Mouse (Mus musculus) retina, embryonic 14.5 days (tissue): ENCODE measurements around the gene Spg20.

Experiments
- DNase-seq: peaks from one replicate; pipeline ENCODE4 v3.0.0-alpha.2; 2015; ENCODE audit warnings: low spot score

Gene Spg20

DNA sequence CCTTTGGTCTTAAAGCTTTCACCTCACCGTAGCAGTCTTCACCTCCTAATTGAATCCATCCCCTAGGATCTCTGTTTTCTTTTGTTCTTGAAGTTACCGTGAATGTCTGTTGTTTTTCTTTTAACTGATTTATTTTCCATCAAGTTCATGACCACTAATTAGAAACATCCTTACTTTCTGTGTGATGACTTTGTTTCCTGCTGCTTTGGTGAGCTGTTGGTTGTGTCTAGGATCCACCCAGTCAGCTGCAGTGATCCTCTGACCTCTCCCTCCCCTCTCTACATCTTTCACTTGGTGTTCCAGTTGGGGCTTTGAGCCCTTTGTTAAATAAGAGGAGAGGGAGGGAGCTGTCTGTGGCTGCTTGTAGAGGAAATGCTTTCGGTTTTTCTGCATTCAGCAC lies 36.2 kb downstream of the Spg20 start:
- no peak for DNase-seq

DNA sequence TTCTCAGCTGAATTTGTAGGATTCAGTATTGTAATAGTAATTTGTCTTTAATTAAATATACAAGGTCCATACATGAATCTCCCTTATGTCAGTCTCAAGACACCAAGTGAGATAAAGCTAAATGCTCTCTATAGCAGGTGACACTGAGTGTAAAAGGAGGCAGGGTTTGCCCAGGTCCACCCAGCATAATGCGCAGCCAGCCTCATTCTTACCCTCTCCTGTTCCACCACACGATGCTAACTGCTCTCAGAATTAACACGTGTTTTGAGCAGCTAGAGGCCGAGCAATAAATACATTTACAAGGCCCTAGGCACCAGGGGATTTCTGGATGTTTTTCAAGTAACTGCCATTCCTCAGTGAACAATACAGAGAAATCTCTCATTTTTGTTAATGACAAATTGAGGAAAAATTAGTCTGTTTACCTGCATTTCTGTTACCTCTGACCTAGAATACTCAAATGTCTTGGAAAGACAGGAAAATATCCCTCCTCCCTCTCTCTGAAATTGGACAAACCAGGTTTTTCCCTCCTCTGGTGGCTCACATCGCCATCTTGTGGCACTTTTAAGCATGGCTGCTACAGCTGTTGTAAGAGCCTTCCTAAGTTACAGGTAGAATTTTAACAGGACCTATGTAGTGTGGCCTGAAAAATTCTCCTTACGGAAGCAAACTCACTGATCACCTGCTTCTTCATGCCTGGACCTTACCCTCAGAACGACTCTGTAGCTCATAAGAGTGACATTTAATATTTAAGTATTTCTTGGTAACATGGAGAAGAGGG lies 39.9 kb downstream of the Spg20 start:
- peak; percentile 82 for DNase-seq

DNA sequence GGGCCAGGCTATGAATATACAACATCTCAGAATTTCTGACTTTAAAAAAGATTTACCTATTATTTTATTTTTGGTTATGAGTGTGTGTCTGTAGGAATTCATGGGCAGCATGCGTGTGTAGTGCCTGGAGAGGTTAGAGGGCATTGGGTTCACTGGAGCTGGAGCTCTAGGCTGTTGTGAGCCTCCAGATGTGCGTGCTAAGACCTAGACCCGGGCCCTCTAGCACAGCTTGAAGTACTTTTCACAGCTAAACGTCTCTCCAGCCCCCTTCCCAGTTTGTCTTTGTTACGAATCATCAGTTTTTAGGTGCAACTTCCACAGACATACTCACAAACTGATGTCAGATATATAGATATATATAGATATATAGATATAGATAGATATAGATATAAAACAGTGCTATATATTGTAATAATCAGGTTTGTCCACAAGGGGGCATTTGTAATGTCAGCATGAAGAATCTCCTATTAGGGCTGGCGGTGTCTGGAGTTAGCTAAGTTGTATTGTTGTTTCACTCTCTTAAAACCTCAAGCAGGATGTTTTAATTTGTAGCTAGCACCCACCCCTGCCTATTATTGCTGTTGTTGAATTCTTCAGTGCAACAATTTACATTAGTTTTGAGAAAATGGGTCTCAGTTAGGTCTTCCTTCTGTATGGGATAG lies 40.9 kb downstream of the Spg20 start:
- DNase-seq, result peak; percentile 83

- no peak for DNase-seq
These were observed 42.3 kb downstream of the Spg20 start for GRCm38 (mm10) chr3:55154163-55154562.

DNA sequence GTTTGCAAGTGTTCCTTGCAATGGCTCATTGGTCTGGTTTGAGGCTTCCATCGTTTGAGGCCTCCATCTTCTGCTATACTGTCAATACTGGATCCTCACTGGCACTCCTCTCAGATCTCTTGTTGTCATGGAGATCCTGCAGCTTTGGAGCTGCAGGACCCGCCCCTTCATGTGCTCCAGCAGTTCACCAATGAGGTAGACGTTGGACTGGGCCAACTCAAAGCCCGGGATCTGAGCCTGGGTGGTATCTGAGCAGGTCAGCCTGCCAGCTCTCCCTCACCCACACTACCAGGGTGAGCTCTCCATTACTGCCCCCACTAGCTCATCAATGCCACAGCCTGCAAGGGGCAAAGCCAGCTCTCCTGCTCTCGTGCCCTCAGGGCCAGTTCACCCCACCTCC lies 45.5 kb downstream of the Spg20 start:
- DNase-seq, result no peak

GRCm38 (mm10) chr3:55161144-55161543 lies 49.2 kb downstream of the Spg20 start:
- peak; percentile 15 for DNase-seq

- no peak for DNase-seq
These were observed 51.6 kb downstream of the Spg20 start for GRCm38 (mm10) chr3:55163510-55163909.

GRCm38 (mm10) chr3:55172478-55172877 lies 60.6 kb downstream of the Spg20 start:
- DNase-seq, result no peak

- no peak for DNase-seq
These were observed 65.4 kb downstream of the Spg20 start for GRCm38 (mm10) chr3:55177271-55177670.

- no peak for DNase-seq
These were observed 69.9 kb downstream of the Spg20 start, which contains the start of gene Sohlh2 for GRCm38 (mm10) chr3:55181766-55182165. Sohlh2 (plus strand) TSS chr3:55182028.
